In the genomic region with DNA sequence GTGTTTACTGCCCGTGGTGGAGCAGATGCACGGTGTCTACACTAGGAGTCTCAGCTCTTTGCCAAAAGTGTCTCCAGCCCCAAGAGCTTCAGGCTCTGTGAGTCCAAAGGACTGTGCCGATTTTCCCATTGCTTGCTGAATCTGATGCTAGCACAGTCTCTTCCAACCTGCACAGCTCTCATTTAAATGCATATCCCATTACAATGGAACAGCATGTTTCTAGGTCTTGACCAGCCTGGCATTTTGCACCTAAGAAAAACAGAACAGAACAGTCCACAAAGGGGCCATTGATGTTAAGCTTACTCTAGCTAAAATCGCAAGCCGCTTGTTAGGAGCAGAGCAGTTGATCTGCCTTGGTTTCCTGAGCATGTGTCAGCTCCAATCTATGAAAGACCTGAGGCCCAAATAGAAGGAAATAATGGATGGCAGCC, we compare ENCODE assay signal across 13 mouse cellular contexts.
DNase-seq lines count a peak whose midpoint lies in the region; ATAC-seq and TF ChIP-seq lines count a peak whose summit lies in the region.
"Had no signal": no experiment of that assay in that cellular context is flagged by ENCODE, and none has a peak within 500 bp of the region (broad histone marks: within the 10 kb centered on the region; RNA-seq: fewer than 3 reads in every experiment).

No protein-coding gene starts in this region.

- no peak for TF ChIP-seq CTCF in forebrain, postnatal 0 days (IDR thresholded peaks at IDR 0.05; ENCODE audit: low read depth)

- H3K4me1 ChIP-seq in forebrain, postnatal 0 days (ENCODE audit: insufficient read depth): no peaks in the 10 kb centered on the region; the same call in 1 of the 2 replicates
- H3K4me1 ChIP-seq: megakaryocyte, embryonic 14.5 days had no signal

- no peak overlapping the region for H3K9ac ChIP-seq in forebrain, postnatal 0 days

- 8% methylated on average over 5 of the region's 5 CpGs for WGBS in forebrain, postnatal 0 days

- no peaks in the 10 kb centered on the region; the same call in 1 of the 2 replicates for H3K27me3 ChIP-seq in forebrain, postnatal 0 days (ENCODE audit: insufficient read depth, low read length)

- no peaks in the 10 kb centered on the region for H3K9me3 ChIP-seq in forebrain, postnatal 0 days (ENCODE audit: low read length)

- peak; percentile 7 to 27 for DNase-seq in layer of hippocampus, postnatal 10 days (ENCODE audit: low spot score in 2 of 2)
- DNase-seq in layer of hippocampus, adult 9-11 months: no peak
- peak; percentile 28 for DNase-seq in embryo, embryonic 9.5 days (ENCODE audit: extremely low spot score)
- DNase-seq in forebrain, postnatal 0 days: peak; percentile 35
- DNase-seq in retina, embryonic 14.5 days (ENCODE audit: low spot score): peak; percentile 58
- no peak for DNase-seq in left cerebral cortex, adult 18-20 months (ENCODE audit: low spot score in 2 of 2)
- DNase-seq: cerebellum, adult 11-12 months; kidney, adult 18-20 months; spleen, adult 18-20 months had no signal

- no peaks in the 10 kb centered on the region for H3K36me3 ChIP-seq in forebrain, postnatal 0 days (ENCODE audit: insufficient read depth)

- H3K4me3 ChIP-seq in forebrain, postnatal 0 days (ENCODE audit: low read depth, low read length): no peak overlapping the region
- H3K4me3 ChIP-seq: erythroblast, embryonic 14.5 days; megakaryocyte, embryonic 14.5 days had no signal

- H3K4me2 ChIP-seq in forebrain, postnatal 0 days (ENCODE audit: low read depth): no peak overlapping the region

- ATAC-seq in forebrain, postnatal 0 days: peak; percentile 27; the same call in 1 of the 2 replicates
- no peak for ATAC-seq in granulocyte monocyte progenitor cell, adult 5-6 weeks (replicated peaks; ENCODE audit: poor library complexity, severe bottlenecking)
- ATAC-seq: activated CD4-positive, CD25-positive, alpha-beta regulatory T cell, adult 4 months had no signal

- H3K27ac ChIP-seq in forebrain, postnatal 0 days (ENCODE audit: low read depth, low read length): no peak overlapping the region

Comparison
In these comparisons a context has a peak if more than half of its experiments do, and no peak if none do; other contexts are left out.
1. DNase-seq: peak in layer of hippocampus, postnatal 10 days (2 of 2), embryo, embryonic 9.5 days (single experiment), forebrain, postnatal 0 days (single experiment) and retina, embryonic 14.5 days (single experiment); none in layer of hippocampus, adult 9-11 months (single experiment) and left cerebral cortex, adult 18-20 months (0 of 2).